Mouse (Mus musculus) small intestine, adult 2 months (tissue): ENCODE results near the gene A830005F24Rik.

Source experiments
- CTCF ChIP-seq: fragments of 200-500 bp; IDR thresholded peaks from 2 replicates; pipeline ENCODE4 v1.5.1; 2012; ENCODE audit warnings: low read depth, mild to moderate bottlenecking, control low read depth, inconsistent platforms, low read length, moderate library complexity, mixed read lengths; ENCODE audit not compliant: insufficient replicate concordance, insufficient read length; ENCODE audit errors: extremely low read depth
- POLR2A ChIP-seq: fragments of 200-500 bp; IDR thresholded peaks from 2 replicates; pipeline ENCODE4 v1.6.1; 2012; ENCODE audit warnings: low read depth, mild to moderate bottlenecking, control low read depth, inconsistent platforms, low read length, moderate library complexity

- TF ChIP-seq POLR2A: no peak
- TF ChIP-seq CTCF: no peak
Observed at GRCm38 (mm10) chr13:48468656-48469180, 44.7 kb upstream of the A830005F24Rik start.
